Mouse (Mus musculus) spleen, adult 2 months (tissue): ENCODE results near the gene Atp2a3. TPM values are rescaled to one million over a fixed set of nuclear protein-coding genes. Genes with fewer than 3 reads are reported as not detected.

Experiments
- DNase-seq, 2 experiments: peaks; one replicate each; pipeline versions ENCODE4 v3.0.0 to v3.0.0-alpha.2; 2012 to 2021; ENCODE audit warnings: low spot score in 2 of 2, low read depth in 1 of 2
- H3K27ac ChIP-seq: fragments of 200-500 bp; 2 replicates; pipeline ENCODE4 v1.5.1; 2012; ENCODE audit warnings: low read length, inconsistent platforms; ENCODE audit not compliant: insufficient read depth
- H3K27me3 ChIP-seq: fragments of 200-500 bp; 2 replicates; pipeline ENCODE4 v1.6.1; 2012; ENCODE audit warnings: mild to moderate bottlenecking, moderate library complexity, low read length, inconsistent platforms; ENCODE audit not compliant: control insufficient read depth, insufficient read depth
- H3K36me3 ChIP-seq: fragments of 200-500 bp; 2 replicates; pipeline ENCODE4 v1.6.1; 2012; ENCODE audit warnings: mild to moderate bottlenecking, low read length, inconsistent platforms; ENCODE audit not compliant: control insufficient read depth, insufficient read depth
- H3K4me1 ChIP-seq: fragments of 200-500 bp; 2 replicates; pipeline ENCODE4 v1.6.1; 2011; ENCODE audit warnings: inconsistent platforms; ENCODE audit not compliant: control insufficient read depth, insufficient read depth, insufficient read length
- H3K4me3 ChIP-seq: fragments of 200-500 bp; 2 replicates; pipeline ENCODE4 v1.5.1; 2011; ENCODE audit warnings: mild to moderate bottlenecking, inconsistent platforms; ENCODE audit not compliant: insufficient read depth, insufficient read length; ENCODE audit errors: extremely low read depth
- CTCF ChIP-seq: fragments of 200-500 bp; IDR thresholded peaks from 2 replicates; pipeline ENCODE4 v1.5.1; 2011; ENCODE audit warnings: mild to moderate bottlenecking, inconsistent platforms; ENCODE audit not compliant: insufficient read depth, insufficient read length, insufficient replicate concordance; ENCODE audit errors: extremely low read depth
- POLR2A ChIP-seq: fragments of 200-500 bp; IDR thresholded peaks from 2 replicates; pipeline ENCODE4 v1.6.1; 2011; ENCODE audit warnings: low read depth, low read length, inconsistent platforms
- WGBS: fragments of 180-500 bp; shearing (Covaris S2); methylation state at CpG from one replicate; pipeline ENCODE4 v1.1.7; 2018; 5-methylcytosine and 5-hydroxymethylcytosine counted together
- polyA plus RNA-seq: library from polyadenylated mRNA; depleted of rRNA; stranded (reverse); fragments of >200 nt; gene quantifications from 2 replicates; pipeline ENCODE4 v1.2.3, GENCODE M21; 2012

Gene Atp2a3
- polyA plus RNA-seq, 1 experiment, result 293 TPM

DNA sequence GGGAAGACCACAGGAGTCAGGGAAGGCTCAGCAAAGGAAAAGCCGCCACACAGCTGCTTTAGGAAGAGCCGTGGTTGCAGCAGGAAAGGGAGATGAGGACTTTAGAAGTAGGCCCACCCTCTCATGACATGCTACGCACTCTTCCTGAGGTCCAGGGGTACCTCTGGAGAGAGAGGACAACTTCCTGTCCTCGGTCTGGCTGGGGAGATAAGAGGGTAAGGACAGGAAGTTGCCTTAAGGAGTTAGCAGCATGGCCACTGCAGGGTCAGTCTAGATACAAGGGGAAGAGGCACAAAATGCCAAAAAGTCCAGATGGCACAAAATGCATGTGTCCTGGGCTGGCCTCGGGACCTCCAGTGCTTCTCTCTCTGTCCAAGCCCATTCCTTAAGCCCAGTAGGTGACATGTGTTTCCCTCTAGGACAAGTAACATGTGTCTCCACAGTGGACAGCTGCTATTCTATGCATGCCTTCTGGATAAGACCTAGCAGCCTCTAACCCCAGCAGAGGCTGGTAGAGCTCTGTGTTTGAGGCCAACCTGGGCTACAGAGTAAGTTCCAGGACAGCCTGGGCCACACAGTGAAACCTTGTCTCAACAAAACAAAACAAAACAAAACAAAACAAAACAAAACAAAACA, 5.5 kb upstream of the Atp2a3 start:
- Histone ChIP-seq H3K4me1 (peaks cover 52% of the 10 kb centered on the region), H3K27me3 (no peaks in the 10 kb centered on the region), H3K4me3 (no peak overlapping the region), H3K27ac (no peak overlapping the region), H3K36me3 (no peaks in the 10 kb centered on the region)
- DNase-seq, result no peak
- WGBS, result 53% methylated on average over 5 of the region's 5 CpGs
- TF ChIP-seq CTCF (no peak), POLR2A (no peak)

GRCm38 (mm10) chr11:72957318-72957717, 3.7 kb upstream of the Atp2a3 start:
- H3K27ac ChIP-seq, result no peak overlapping the region
- WGBS, result 15% methylated on average over 2 of the region's 2 CpGs
- no peak for DNase-seq
- TF ChIP-seq POLR2A (no peak), CTCF (no peak)
- H3K4me1 ChIP-seq, result peaks cover 53% of the 10 kb centered on the region
- H3K36me3 ChIP-seq, result no peaks in the 10 kb centered on the region
- H3K4me3 ChIP-seq, result no peak overlapping the region
- H3K27me3 ChIP-seq, result no peaks in the 10 kb centered on the region

- no peak for DNase-seq
- TF ChIP-seq POLR2A (no peak), CTCF (no peak)
- no peaks in the 10 kb centered on the region for H3K27me3 ChIP-seq
- H3K4me1 ChIP-seq, result peaks cover 44% of the 10 kb centered on the region
- H3K36me3 ChIP-seq, result peaks cover under 1% of the 10 kb centered on the region; the same call in 1 of the 2 replicates
- 0 out of 2 replicates have a peak overlapping the region, but pooled peaks have one; percentile 72 for H3K27ac ChIP-seq
- 30% methylated on average over 15 of the region's 15 CpGs for WGBS
- H3K4me3 ChIP-seq, result peak overlapping the region; percentile 92; the same call in 1 of the 2 replicates
Observed at GRCm38 (mm10) chr11:72959924-72960679, 867 bp upstream of the Atp2a3 start.

- Histone ChIP-seq H3K4me1 (peaks cover 39% of the 10 kb centered on the region), H3K27me3 (no peaks in the 10 kb centered on the region), H3K4me3 (peak overlapping the region; percentile 92), H3K27ac (peak overlapping the region; percentile 72), H3K36me3 (peaks cover 2% of the 10 kb centered on the region; the same call in 1 of the 2 replicates)
- DNase-seq, result no peak
- TF ChIP-seq CTCF, result no peak
- no peak for TF ChIP-seq POLR2A
- WGBS, result 7% methylated on average over 15 of the region's 15 CpGs
Observed at GRCm38 (mm10) chr11:72960723-72961071, 272 bp upstream of the Atp2a3 start.

DNA sequence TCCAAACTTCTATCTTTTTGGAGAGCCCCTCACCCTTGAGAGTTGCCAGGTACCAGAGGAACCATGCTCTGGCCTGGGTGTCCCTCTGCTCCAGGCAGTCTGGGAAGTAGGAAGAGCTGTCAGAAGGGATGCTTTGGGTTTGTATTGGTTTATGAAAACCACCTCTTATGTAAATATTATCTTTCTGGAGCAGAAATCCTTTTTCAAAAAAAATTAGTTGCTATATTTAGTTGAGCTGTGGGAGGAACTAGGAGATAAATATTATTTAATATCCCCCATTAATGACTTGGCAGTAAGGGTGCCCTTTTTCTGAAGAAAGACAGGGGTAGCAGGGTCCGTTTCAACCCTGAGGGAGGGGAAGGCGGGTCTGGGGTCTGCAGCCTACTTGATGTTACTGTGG, 1.4 kb downstream of the Atp2a3 start:
- H3K36me3 ChIP-seq, result peaks cover 2% of the 10 kb centered on the region; the same call in 1 of the 2 replicates
- H3K27me3 ChIP-seq, result no peaks in the 10 kb centered on the region
- H3K4me1 ChIP-seq, result peaks cover 36% of the 10 kb centered on the region
- no peak for DNase-seq
- H3K27ac ChIP-seq, result peak overlapping the region; percentile 75
- H3K4me3 ChIP-seq, result peak overlapping the region; percentile 92
- WGBS, result 53% methylated on average over 2 of the region's 2 CpGs
- TF ChIP-seq CTCF (no peak), POLR2A (no peak)

DNA sequence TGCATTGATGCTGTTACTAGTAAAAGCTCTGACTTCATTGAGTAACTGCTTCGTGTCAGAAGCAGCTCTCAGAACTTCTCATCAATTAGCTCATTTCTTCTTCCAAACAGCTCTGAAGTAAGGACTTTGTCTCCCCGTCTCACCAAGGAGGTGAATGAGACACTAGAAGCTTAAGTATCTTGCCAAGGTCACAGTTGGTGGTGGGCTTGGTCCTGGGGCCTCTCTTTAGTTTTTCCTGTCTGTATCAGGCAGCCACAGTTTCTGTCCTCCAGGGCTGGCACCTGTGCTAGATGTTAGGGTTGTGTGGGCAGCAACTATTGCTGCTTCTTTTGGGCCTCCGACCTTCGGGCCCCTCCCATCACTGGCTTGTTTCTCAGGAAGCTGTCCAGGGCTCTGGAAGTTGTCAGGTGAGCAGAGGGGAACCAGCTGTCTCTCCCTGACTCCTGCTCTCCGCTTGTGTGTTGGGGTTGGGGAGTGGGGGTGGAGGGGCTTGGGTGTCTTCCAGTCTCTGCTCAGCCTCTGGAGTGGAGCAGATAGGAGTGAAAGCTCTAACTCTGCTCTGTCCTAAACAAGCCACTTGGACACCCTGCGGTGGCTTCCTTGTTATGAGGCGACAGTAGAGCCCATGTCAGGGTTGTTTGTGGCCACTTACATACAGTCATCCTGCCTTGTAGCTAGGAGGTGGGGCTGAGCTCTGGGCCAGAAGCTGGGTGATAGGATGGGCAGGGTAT, 2.3 kb downstream of the Atp2a3 start:
- 16% methylated on average over 7 of the region's 7 CpGs for WGBS
- Histone ChIP-seq H3K27me3 (no peaks in the 10 kb centered on the region), H3K36me3 (peaks cover 2% of the 10 kb centered on the region; the same call in 1 of the 2 replicates), H3K27ac (peak overlapping the region; percentile 75), H3K4me1 (peaks cover 30% of the 10 kb centered on the region), H3K4me3 (peak overlapping the region; percentile 39; the same call in 1 of the 2 replicates)
- no peak for TF ChIP-seq CTCF
- no peak; the same call in 1 of the 2 replicates for TF ChIP-seq POLR2A
- DNase-seq, result no peak
